Mouse (Mus musculus) left cerebral cortex, adult 8-10 months (tissue): ENCODE measurements at regions not wholly inside any gene's neighbourhood (a gene's known extent, or its start where the extent isn't known, plus 50 kb on each side); places are given as distances from the start of the nearest gene placed in this dataset.

Experiments used
- DNase-seq, 2 experiments: peaks; one replicate each; pipeline ENCODE4 v3.0.0; 2022; ENCODE audit warnings: low spot score in 2 of 2

DNA sequence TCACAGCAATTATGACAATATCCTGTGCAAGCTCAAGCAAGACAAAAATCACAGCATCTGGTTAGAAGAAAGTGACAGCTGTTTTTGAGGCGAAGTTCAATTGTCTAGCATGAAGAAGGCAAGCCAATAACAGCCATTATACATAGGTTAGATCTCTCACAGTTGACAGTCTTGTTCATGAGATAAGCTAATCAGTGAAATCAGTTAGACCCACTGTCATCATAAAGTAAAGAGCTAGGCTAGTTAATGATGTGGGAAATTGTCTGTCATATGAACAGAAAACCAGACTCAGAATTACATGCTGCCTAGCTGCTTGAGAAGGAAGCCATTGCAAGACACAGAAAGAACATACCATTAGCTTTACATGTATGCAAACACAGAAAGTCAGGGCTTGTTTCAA, 470.2 kb upstream of the 5930422O12Rik start:
- DNase-seq: no peak

DNA sequence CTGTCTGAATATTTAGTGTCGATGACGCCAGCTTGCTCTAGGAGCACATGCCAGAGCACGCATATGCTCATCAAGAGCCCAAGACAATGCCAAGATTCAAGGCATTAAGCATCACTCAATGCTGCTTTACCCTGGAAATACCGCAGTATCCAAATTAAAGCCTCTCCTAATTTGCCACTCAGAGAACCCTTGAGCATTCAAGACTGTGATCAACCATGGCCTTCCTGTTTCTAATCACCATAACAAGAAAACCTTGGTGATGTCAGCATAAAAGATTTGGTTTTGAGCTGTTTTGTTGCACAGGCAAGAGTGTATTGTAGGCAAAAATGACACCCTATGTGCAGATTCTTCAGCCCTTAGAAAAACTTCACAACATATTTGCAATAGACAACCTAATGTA, 469.7 kb upstream of the 5930422O12Rik start:
- DNase-seq: no peak

DNA sequence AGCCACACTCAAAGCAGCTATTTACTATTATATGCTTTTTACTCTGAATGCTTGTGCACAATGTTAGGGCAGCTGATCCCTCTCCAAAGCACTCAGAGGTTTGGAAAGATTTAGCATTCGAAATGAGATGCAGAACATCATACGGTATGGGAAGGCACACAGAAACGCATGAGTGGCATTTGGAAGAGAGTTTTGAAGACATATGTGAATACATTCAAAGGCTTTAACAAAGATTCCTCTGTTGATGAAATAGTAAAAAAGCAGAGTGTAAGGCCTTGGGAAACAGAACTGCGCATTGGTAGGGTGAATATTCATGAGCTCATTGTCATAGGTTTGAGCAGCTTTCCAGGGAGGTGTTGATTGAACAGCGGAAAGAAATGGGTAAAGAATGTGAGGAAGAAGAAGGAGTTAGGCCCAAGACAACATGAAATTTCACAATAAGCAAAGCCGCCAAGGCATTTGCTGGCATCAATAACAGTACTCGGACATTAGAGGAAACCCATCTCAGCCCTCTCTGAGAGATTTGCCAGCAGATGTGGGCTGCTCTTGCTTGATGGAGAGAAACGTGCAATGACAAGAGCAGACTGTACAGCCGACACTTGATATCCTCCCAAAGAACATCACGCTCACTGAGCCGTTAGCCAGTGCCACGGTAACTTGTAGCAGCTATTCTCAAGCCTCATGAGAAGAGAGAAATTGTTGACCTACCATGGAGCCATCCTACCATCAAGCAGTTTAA, 469.0 kb upstream of the 5930422O12Rik start:
- no peak for DNase-seq

DNA sequence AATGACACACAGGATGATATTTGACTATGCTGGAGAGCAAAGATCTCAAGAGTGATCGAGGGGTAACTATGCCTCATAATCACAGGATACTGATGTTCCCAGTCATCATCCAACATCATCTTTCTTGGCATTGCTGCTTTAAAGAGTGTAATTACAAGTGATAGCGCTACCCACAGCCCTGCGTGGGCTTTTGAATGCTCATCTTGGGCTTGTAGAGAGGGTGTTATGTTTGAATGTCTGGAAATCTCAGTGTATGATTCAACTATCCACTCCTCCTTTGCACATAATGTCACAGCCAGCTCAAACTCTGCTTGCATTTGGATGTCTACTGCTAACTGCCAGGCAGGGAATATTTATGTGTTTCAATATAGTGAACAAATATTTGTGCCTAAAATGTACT, 438.3 kb upstream of the 5930422O12Rik start:
- DNase-seq: peak in 1 of 2 experiments; percentile 61

DNA sequence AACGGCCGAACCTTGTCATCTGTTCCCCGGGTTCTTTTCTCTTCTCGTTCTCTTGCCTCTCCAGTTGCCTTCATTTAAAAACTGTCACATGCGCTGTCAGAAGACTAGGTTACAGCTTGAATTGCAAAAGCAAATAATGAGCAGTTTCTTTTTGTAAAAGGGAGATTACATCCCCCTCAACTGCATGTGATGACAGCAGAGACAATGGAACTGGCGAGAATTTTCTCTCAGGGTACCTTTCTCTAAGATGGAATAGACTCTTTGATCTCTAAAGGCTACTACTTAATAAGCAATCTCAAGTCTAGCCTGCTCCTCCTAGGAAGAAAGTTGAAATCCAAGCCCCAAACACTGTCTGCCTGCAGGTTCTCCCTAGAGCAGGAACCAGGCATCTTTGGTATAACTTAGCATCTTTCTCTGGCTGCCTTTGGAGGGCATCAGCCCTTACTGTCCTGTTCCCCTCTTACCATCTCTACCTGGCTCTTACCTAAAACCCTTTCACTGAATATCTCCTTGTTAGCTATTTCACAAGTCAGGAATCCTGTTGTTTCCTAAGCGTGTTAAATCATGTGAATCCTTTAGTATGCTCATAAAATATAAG, 424.4 kb upstream of the 5930422O12Rik start:
- DNase-seq: no peak

DNA sequence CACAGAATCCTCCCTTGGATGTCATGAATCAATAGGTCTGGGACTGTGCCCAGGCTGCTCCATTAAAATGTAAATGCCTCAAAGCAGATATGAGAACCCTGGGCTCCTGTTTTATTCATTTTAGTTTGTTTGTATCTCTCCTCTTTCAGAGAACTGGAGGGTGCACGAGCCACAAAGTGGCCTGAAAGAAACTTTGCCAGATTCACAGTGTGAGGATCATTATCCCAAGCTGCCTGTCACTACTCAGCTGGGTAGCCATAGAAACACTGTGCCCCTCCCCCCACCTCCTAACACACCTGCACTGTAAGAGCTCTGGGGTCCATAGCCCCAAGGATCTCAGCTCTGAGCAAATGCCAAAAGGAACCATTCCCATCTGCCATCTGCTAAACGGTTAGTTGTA, 423.9 kb upstream of the 5930422O12Rik start:
- no peak for DNase-seq

DNA sequence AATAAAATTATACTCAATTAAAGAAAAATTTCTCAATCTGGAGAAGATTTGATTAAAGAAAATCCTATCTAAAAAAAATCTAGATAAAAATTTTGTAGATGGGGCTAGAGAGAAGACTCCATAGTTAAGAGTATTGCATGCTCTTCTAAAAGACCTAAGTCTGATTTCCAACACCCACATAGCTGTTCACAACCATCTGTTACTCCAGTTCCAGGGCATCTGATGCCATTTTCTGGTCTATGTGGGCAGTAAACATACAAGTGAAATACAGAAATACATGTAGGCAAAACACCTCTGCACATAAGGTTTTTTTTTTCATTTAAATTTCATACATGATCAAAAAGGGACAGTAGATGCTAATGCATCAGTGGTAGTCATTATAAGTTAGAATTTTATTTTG, 418.4 kb upstream of the 5930422O12Rik start:
- peak in 1 of 2 experiments; percentile 12 for DNase-seq

DNA sequence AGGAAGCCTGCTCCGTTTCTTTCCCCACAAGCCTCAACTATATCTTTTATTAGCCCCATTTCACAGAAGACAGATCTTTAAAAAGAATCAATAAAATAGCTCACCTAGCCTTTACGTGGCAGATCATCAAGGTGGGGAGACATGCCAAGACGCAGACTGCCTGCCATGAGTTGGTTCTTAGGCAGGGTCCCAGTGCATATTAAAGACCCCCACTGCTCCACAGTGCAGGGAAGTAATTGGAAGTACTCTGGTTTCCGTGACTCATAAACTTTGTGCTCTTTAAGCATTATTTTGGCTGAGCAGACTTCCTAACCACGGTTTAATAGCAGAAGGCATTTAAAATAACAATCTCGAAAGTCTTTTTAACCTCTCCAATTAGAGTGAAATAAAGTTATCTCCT, 415.7 kb upstream of the 5930422O12Rik start:
- DNase-seq: no peak

DNA sequence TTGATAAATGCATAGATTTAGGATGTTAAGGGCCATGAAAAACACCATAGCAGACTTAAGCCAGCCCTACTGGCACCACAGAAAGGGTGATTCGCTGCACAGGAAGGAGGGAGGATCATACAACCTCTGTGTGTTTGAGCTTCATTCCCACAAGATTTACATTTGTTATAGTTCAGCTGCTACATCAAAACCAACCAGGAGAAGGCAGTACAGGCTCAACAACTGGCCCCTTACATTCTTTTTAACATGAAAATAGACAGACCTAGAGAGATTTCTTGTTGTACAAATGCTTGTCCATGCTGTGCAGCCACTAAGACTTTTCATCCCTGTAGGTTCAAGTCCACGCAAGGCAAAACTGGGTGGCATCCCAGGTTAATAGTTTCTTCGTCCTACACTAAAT, 412.6 kb upstream of the 5930422O12Rik start:
- no peak for DNase-seq

DNA sequence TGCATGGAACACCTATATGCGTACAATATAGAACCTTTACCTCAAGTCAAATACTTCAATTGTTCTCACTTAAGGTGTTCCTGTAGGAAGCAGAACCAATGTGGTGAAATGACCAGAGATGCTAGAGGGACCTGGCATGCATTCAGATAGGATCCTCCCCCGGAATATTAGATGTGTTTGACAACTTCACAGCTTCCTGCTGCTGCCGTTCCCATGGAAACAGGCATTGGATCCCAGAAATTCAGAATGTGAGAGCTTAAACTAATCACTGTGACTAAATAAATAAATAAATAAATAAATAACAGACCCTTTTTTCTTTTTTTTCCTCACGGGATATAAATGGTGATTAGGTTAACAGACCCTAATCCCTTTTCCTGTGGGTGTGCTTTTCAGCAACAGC, 401.5 kb upstream of the 5930422O12Rik start:
- no peak for DNase-seq

DNA sequence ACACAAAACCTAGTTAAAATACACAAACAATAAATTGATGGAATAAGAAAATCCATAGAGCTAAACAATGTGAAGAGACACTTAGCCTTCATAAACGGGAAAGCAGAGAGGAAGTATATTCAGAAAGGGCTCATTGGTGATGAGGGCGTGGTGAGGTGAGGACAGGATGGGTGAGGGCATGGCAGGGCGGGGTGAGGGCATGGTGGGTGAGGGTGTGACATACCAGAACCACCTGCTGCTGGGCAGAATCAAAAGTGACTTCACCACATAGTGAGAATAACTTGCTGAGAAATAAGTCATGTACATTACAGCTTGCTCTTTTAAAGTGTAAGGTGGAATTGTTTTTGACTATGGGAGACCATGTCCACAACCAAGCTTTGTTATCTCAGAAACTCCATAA, 399.1 kb upstream of the 5930422O12Rik start:
- DNase-seq: no peak

DNA sequence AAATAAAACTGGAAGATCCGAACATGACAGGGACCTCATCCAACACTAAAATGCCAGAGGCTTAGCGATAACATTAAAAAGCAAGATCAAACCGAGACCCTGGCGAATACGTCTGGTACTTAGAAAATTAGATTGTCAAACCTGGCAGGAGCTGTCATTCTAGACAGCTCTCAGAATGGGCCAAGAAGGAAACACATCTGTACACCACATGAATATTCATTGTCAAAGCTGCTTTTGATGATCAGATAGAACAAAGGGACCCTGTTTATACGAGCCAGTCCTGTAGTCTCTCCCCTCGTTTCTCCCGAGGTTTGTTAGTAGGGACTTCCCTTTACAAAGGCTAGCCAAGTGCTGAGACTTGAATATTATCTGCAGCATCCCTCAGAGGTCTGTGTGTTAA, 376.5 kb upstream of the 5930422O12Rik start:
- no peak for DNase-seq

DNA sequence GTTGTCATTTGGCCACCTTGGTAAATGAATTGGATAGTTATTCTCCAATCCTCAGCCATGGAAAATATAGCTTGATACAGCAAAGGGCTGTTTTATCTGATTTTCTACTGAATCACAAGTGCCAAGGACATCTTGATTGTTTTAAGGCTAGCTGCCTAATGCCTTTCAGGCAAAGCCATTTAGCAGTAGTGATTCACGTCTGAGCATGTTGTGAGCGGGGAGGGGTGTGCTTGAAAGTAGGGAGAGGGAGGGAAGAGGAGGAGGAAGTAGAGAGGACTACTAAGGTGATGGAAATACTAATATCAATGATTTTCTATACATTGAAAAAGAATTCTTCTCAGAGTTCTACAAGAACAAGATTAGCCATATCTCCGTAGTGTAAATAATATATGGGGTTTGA, 362.9 kb upstream of the 5930422O12Rik start:
- no peak for DNase-seq

DNA sequence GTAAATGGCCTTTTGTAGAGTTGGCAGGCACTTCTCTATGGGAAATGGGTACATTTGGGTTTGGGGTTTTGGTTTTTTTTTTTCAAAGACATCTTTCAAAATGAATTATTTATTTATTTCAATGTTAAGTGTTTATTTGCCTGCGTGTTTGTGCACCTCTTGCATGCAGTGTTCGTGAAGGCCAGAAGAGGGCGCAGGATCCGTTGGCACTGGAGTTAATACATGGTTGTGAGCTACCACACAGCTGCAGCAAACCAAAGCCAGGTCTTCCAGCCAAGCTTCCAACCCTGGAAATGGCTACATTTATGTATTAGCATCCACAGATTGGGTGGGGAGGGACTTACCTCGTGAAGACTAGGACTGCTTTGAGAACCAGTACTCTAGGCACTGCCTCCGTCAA, 362.3 kb upstream of the 5930422O12Rik start:
- no peak for DNase-seq

DNA sequence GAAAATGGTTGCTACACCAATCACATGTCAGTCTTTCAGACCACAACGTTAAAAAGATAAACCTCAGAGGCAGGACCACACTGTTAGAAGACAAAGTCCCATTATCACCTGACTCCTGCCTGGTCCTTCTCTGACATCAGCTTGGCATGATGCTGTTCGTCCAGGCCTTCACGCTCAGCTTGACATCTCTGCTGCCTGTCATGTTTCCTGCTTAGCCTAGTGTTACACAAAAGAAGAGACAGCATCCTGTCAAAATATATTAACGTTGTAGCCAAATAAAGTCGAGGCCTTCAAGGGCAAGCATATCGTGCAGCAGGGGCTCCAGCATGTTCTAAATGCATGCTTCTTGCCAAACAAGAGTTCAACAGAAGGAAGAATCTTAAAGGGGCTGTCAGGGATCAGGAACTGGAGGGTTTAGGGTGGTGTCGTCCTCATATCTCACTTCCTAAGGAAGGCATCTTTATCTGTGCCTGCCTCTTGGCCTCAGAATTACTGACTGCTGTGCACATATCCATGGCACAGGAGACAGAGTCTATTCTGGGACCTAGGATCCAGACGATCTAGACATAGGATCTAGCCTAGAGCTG, 361.0 kb upstream of the 5930422O12Rik start:
- DNase-seq: no peak

DNA sequence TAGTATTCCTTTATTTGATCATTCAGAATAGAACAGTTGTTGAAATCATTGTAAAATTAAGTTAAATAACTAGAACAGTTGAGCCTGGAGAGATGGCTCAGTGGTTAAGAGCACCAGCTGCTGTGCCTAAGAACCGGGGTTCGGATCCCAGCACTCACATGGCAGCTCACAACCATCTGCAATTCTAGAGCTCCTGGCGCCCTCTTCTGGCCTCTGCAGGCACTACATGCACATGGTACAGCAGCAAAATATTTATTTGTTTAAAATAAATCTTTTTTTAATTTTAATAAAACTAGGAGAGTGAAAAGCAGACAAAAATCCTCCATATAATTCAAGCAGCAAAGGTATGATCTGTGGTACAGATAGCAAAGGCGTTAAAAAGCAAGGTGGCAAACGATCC, 360.0 kb upstream of the 5930422O12Rik start:
- DNase-seq: no peak

DNA sequence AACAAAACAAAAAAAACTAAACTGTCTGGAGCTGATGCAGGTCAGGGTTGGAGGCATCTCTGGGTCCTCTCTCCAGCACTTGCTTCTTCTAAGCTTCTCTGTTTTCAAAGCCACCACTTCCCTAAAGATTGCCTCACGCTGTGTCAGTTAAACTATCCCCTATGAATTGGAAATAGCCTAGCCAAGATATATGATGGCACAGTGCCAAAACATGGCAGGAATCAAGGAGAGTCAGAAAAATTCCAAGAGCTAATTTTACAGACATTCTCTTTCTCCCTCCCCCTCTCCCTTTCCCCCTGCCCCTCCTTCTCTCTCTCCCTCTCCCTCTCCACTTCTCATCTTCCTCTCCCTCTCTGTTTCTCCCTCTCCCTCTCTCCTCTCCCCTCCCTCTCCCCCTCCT, 353.3 kb upstream of the 5930422O12Rik start:
- DNase-seq: no peak

DNA sequence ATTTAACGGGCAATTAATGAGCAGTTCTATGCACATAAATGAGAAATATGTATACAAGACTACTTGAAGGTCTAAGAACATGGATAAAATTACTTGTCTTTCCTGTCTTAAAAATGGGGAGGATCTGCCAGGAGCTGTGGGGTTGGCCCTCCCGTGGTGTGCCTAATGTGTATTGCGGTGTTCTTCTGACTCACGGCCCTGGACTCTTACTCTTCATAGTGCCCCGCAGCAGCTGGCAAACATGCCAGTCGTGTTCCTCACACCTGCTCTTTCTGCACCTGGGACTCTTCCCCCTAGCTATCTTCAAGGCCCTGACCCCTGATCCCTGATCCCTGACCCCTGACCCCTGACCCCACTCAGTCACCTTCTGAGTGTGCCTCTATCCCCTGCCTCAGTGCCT, 352.3 kb upstream of the 5930422O12Rik start:
- no peak for DNase-seq

DNA sequence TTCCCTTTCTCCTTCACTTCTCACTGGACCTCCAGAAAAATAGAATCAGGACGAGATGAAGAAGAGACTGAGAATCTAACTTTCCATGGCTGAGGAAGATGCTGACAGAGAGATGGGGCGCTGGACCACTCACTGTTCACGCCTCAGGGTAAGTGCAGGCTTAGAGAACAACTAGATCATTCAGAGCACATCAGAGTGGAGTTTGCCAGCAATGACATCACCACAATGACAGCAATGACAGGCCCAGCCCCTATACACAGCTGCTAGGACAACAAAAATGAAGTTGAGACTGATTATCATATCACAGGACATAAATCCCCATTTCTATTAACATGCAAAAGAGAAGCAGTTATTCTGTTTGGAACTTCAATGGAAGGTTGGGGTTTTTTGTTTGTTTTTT, 350.4 kb upstream of the 5930422O12Rik start:
- peak in 1 of 2 experiments; percentile 10 for DNase-seq

DNA sequence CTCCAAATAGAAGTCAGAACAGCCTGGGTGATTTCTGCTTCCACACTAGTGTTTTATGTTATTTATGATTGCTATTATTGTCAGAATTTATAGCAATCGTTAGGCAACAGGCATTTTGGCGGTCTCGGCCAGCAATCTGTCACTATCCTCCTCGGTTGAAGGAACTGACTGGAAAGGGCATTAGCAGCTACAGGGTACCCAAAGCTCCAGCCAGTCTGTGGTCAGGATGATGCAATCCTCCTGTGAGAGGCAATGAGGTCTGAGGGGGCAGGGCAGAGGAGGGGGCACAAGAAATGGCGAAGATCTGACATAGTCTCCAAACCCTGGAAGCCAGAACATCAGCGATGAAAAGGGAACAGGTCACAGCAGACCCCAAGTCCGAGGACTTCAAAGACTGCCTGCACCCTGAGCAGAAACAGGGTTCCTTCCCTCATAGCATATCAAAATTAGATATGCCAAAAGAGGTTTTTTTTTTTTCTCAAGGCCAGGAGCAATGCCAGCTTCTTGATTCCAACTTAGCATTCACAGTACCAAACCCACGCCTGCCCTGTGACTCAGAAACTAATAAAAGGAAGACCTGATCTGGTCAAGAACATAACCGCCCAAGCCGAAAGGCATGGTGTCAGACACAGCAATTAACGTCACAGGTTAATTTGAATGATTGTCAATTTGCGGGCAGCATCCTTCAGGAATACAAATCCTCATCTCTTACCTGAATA, 348.5 kb upstream of the 5930422O12Rik start:
- DNase-seq: no peak

DNA sequence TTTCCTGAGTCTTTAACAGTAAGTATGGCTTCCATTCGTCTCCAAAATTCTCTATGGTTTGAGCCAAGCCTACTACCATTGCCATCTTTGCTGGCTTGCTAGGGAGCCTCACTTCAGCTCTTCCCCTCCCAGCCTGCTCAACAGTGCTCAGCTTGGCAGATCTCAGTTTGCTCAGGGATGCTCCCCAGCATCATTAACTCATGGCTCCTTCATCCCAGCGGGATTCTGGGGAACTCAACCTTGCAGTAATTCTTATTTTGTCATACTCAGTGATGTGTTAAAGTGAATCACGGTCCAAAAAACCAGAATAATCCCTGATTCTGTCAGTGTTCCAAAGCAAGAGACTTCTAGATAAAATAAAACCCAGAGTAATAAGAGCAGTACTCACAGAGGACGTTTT, 346.6 kb upstream of the 5930422O12Rik start:
- DNase-seq: no peak

DNA sequence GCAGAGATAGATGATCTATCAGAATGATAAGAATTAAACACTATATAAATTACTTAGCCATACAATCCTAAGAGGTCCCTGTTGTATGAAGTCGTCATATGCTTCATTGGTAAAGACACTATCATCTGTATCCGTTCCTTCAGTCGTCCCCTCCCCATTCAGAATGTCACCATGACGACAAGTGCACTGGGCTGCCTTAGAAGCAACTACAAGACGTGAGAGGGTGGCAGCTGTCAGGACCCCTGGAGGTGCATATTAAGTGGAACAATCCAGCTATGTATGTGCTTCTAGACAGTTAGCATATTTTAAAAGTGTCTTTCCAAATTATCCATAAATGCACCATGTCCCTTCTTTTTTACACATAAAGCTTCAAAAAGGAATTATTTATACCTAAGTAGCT, 343.0 kb upstream of the 5930422O12Rik start:
- DNase-seq: no peak
